In genomic region chr10:103194655-103195328, GRCm38 (mm10) we compare ENCODE assay signal across 10 mouse cellular contexts. TPM values are rescaled to one million over a fixed set of nuclear protein-coding genes. Genes with fewer than 3 reads are reported as not detected.
DNase-seq lines count a peak whose midpoint lies in the region; ATAC-seq lines count a peak whose summit lies in the region.
"Had no signal": no experiment of that assay in that cellular context is flagged by ENCODE, and none has a peak within 500 bp of the region (broad histone marks: within the 10 kb centered on the region; RNA-seq: fewer than 3 reads in every experiment).

No protein-coding gene starts in this region.

- 54% methylated on average over 4 of the region's 4 CpGs for WGBS in forebrain, embryonic 11.5 days
- WGBS in forebrain, embryonic 10.5 days = 60% methylated on average over 4 of the region's 4 CpGs
- WGBS in midbrain, embryonic 11.5 days = 67% methylated on average over 4 of the region's 4 CpGs
- WGBS in midbrain, embryonic 10.5 days = 71% methylated on average over 4 of the region's 4 CpGs

- no peaks in the 10 kb centered on the region for H3K36me3 ChIP-seq in forebrain, embryonic 11.5 days (ENCODE audit: control insufficient read depth, insufficient read depth, low read length)
- no peaks in the 10 kb centered on the region for H3K36me3 ChIP-seq in forebrain, embryonic 10.5 days (replicated peaks)
- H3K36me3 ChIP-seq in midbrain, embryonic 11.5 days (ENCODE audit: control insufficient read depth, insufficient read depth, low read length) = no peaks in the 10 kb centered on the region
- H3K36me3 ChIP-seq in midbrain, embryonic 10.5 days = no peaks in the 10 kb centered on the region
- H3K36me3 ChIP-seq: G1E; heart, embryonic 15.5 days had no signal

- H3K4me2 ChIP-seq in forebrain, embryonic 11.5 days (ENCODE audit: low read depth, low read length, severe bottlenecking) = no peak overlapping the region
- H3K4me2 ChIP-seq in midbrain, embryonic 11.5 days = no peak overlapping the region
- H3K4me2 ChIP-seq: heart, embryonic 15.5 days had no signal

- no peaks in the 10 kb centered on the region for H3K27me3 ChIP-seq in forebrain, embryonic 11.5 days (ENCODE audit: control insufficient read depth, insufficient read depth, low read length)
- H3K27me3 ChIP-seq in forebrain, embryonic 10.5 days (ENCODE audit: poor library complexity, severe bottlenecking) = no peaks in the 10 kb centered on the region
- H3K27me3 ChIP-seq in midbrain, embryonic 11.5 days (ENCODE audit: control insufficient read depth, insufficient read depth, low read length) = no peaks in the 10 kb centered on the region
- no peaks in the 10 kb centered on the region for H3K27me3 ChIP-seq in midbrain, embryonic 10.5 days (ENCODE audit: low read depth, poor library complexity, severe bottlenecking)
- H3K27me3 ChIP-seq: heart, embryonic 15.5 days had no signal

- H3K9me3 ChIP-seq in forebrain, embryonic 11.5 days (ENCODE audit: control insufficient read depth, low read length) = no peaks in the 10 kb centered on the region
- no peaks in the 10 kb centered on the region for H3K9me3 ChIP-seq in forebrain, embryonic 10.5 days
- no peaks in the 10 kb centered on the region for H3K9me3 ChIP-seq in midbrain, embryonic 11.5 days (ENCODE audit: control insufficient read depth, low read length)
- H3K9me3 ChIP-seq in midbrain, embryonic 10.5 days (replicated peaks) = no peaks in the 10 kb centered on the region
- H3K9me3 ChIP-seq: G1E; heart, embryonic 15.5 days had no signal

- H3K27ac ChIP-seq in forebrain, embryonic 11.5 days (ENCODE audit: low read depth, low read length) = no peak overlapping the region
- no peak overlapping the region for H3K27ac ChIP-seq in forebrain, embryonic 10.5 days
- H3K27ac ChIP-seq in midbrain, embryonic 11.5 days (ENCODE audit: low read depth, low read length) = no peak overlapping the region
- no peak overlapping the region for H3K27ac ChIP-seq in midbrain, embryonic 10.5 days (replicated peaks)
- H3K27ac ChIP-seq: heart, embryonic 15.5 days had no signal

- H3K9ac ChIP-seq in forebrain, embryonic 11.5 days (ENCODE audit: low read length) = no peak overlapping the region
- no peak overlapping the region for H3K9ac ChIP-seq in midbrain, embryonic 11.5 days (ENCODE audit: low read length)
- H3K9ac ChIP-seq: heart, embryonic 15.5 days had no signal

- peak; percentile 76 for ATAC-seq in forebrain, embryonic 11.5 days (replicated peaks; ENCODE audit: low FRiP score)
- ATAC-seq in midbrain, embryonic 11.5 days (ENCODE audit: low FRiP score) = peak; percentile 88
- peak; percentile 58 for ATAC-seq in granulocyte monocyte progenitor cell, adult 5-6 weeks (replicated peaks; ENCODE audit: poor library complexity, severe bottlenecking)

- H3K4me1 ChIP-seq in forebrain, embryonic 11.5 days (replicated peaks; ENCODE audit: control insufficient read depth, insufficient read depth, low read length) = no peaks in the 10 kb centered on the region
- no peaks in the 10 kb centered on the region for H3K4me1 ChIP-seq in forebrain, embryonic 10.5 days
- no peaks in the 10 kb centered on the region for H3K4me1 ChIP-seq in midbrain, embryonic 11.5 days (ENCODE audit: control insufficient read depth, insufficient read depth, low read length)
- no peaks in the 10 kb centered on the region for H3K4me1 ChIP-seq in midbrain, embryonic 10.5 days
- H3K4me1 ChIP-seq: heart, embryonic 15.5 days had no signal

- no peak overlapping the region for H3K4me3 ChIP-seq in forebrain, embryonic 11.5 days (ENCODE audit: low read depth, low read length)
- H3K4me3 ChIP-seq in forebrain, embryonic 10.5 days = no peak overlapping the region
- no peak overlapping the region for H3K4me3 ChIP-seq in midbrain, embryonic 11.5 days (ENCODE audit: low read depth, low read length)
- H3K4me3 ChIP-seq in midbrain, embryonic 10.5 days = no peak overlapping the region
- H3K4me3 ChIP-seq: heart, embryonic 15.5 days had no signal

- no peak for DNase-seq in forebrain, embryonic 11.5 days (ENCODE audit: low spot score)
- no peak for DNase-seq in forebrain, embryonic 10.5 days (ENCODE audit: extremely low spot score, low spot score)
- peak; percentile 87 for DNase-seq in midbrain, embryonic 11.5 days (ENCODE audit: low spot score, missing footprints)
- DNase-seq in midbrain, embryonic 10.5 days (ENCODE audit: low spot score) = no peak
- peak; percentile 25 for DNase-seq in retina, postnatal 7 days (ENCODE audit: low read depth, low spot score)
- no peak for DNase-seq in T-cell, adult 2 months (ENCODE audit: low spot score)
- no peak for DNase-seq in heart, adult 8-10 months (ENCODE audit: low spot score)

RNA-seq across cellular contexts. Expression of gene Lrriq1, which starts 41.3 kb away (rescaled TPM):
- polyA plus RNA-seq in forebrain, embryonic 11.5 days (2014; fragmentation: Nextera tagmentation; extraction: Ambion mirVana) = 1.7 and 2.1 TPM in 2 replicates
- polyA plus RNA-seq in forebrain, embryonic 10.5 days (2016; fragmentation: Nextera tagmentation; extraction: Ambion mirVana) = 1.1 and 1.7 TPM in 2 replicates
- polyA plus RNA-seq in midbrain, embryonic 11.5 days (2014; fragmentation: Nextera tagmentation; extraction: Ambion mirVana) = 0.81 and 1.1 TPM in 2 replicates
- polyA plus RNA-seq in midbrain, embryonic 10.5 days (2016; fragmentation: Nextera tagmentation; extraction: Ambion mirVana) = 1.1 TPM in 2 replicates
- not detected in 2 replicates for total RNA-seq in granulocyte monocyte progenitor cell, adult 5-6 weeks (2014; fragmentation: Nextera tagmentation)
- not detected in 2 replicates for total RNA-seq in granulocyte monocyte progenitor cell, adult 5-6 weeks (2017)
- total RNA-seq in heart, adult 8-10 months (2022) = not detected
- polyA plus RNA-seq: G1E had no signal

Comparison
In these comparisons a context has a peak if more than half of its experiments do, and no peak if none do; other contexts are left out.
1. DNase-seq: peak in midbrain, embryonic 11.5 days (single experiment) and retina, postnatal 7 days (single experiment); none in forebrain, embryonic 11.5 days (single experiment), forebrain, embryonic 10.5 days (single experiment), midbrain, embryonic 10.5 days (single experiment), T-cell, adult 2 months (single experiment) and heart, adult 8-10 months (single experiment).
2. Peak in every context shown above with its lines, with median percentiles within 50 percentile points of each other: ATAC-seq.